Mouse (Mus musculus): ENCODE results near the gene Eml6.
"Not testable (repeated sequence)": the region's sequence is repeated elsewhere in the genome, so short reads cannot be mapped to it uniquely, and the experiment has no call there.

Gene Eml6

GRCm38 (mm10) chr11:30025835-30026472 is at the start of gene Eml6:
TSS of gene Eml6 (minus strand) at chr11:30026033.
- peak; percentile 2 for DNase-seq (ENCODE audit: low spot score)

GRCm38 (mm10) chr11:30057299-30057698 is 31.5 kb upstream of the Eml6 start:
- DNase-seq (ENCODE audit: low spot score), result no peak

GRCm38 (mm10) chr11:30025144-30025543 is 689 bp downstream of the Eml6 start:
- no peak for DNase-seq (ENCODE audit: low spot score)

- no peak for DNase-seq (ENCODE audit: low spot score)
Measured at GRCm38 (mm10) chr11:30024261-30025071, 1.4 kb downstream of the Eml6 start.

- DNase-seq (ENCODE audit: low spot score), result no peak
Measured at GRCm38 (mm10) chr11:29986257-29986656, 39.6 kb downstream of the Eml6 start.

GRCm38 (mm10) chr11:29968874-29969273 is 57.0 kb downstream of the Eml6 start:
- DNase-seq (ENCODE audit: low spot score), result no peak

GRCm38 (mm10) chr11:29959366-29959765 is 66.5 kb downstream of the Eml6 start:
- no peak for DNase-seq (ENCODE audit: low spot score)

GRCm38 (mm10) chr11:29944661-29945060 is 81.2 kb downstream of the Eml6 start:
- DNase-seq (ENCODE audit: low spot score), result no peak

- DNase-seq (ENCODE audit: low spot score), result no peak
Measured at GRCm38 (mm10) chr11:29924332-29924731, 101.5 kb downstream of the Eml6 start.

- DNase-seq (ENCODE audit: low spot score), result no peak
Measured at GRCm38 (mm10) chr11:29923851-29924250, 102.0 kb downstream of the Eml6 start.

GRCm38 (mm10) chr11:29913180-29913579 is 112.7 kb downstream of the Eml6 start:
- DNase-seq (ENCODE audit: low spot score), result no peak

GRCm38 (mm10) chr11:29909330-29909729 is 116.5 kb downstream of the Eml6 start:
- DNase-seq (ENCODE audit: low spot score), result no peak

- DNase-seq (ENCODE audit: low spot score), result peak; percentile 6
Measured at GRCm38 (mm10) chr11:29885160-29885559, 140.7 kb downstream of the Eml6 start.

GRCm38 (mm10) chr11:29884355-29884754 is 141.5 kb downstream of the Eml6 start:
- no peak for DNase-seq (ENCODE audit: low spot score)

GRCm38 (mm10) chr11:29883024-29883423 is 142.8 kb downstream of the Eml6 start:
- DNase-seq (ENCODE audit: low spot score), result no peak

GRCm38 (mm10) chr11:29879641-29880040 is 146.2 kb downstream of the Eml6 start:
- DNase-seq (ENCODE audit: low spot score), result no peak

- DNase-seq (ENCODE audit: low spot score), result no peak
Measured at GRCm38 (mm10) chr11:29877981-29878380, 147.9 kb downstream of the Eml6 start.

GRCm38 (mm10) chr11:29877280-29877679 is 148.6 kb downstream of the Eml6 start:
- no peak for DNase-seq (ENCODE audit: low spot score)

GRCm38 (mm10) chr11:29874781-29875180 is 151.1 kb downstream of the Eml6 start:
- not testable (repeated sequence) for DNase-seq (ENCODE audit: low spot score)

- no peak for DNase-seq (ENCODE audit: low spot score)
Measured at GRCm38 (mm10) chr11:29870174-29870573, 155.7 kb downstream of the Eml6 start.

- no peak for DNase-seq (ENCODE audit: low spot score)
Measured at GRCm38 (mm10) chr11:29864269-29864668, 161.6 kb downstream of the Eml6 start.

GRCm38 (mm10) chr11:29861750-29862397 is 164.0 kb downstream of the Eml6 start:
- DNase-seq (ENCODE audit: low spot score), result no peak

GRCm38 (mm10) chr11:29861040-29861439 is 164.8 kb downstream of the Eml6 start:
- DNase-seq (ENCODE audit: low spot score), result no peak
